Mouse (Mus musculus) megakaryocyte, adult 5-6 weeks (primary cell): ENCODE results near the gene Lyst. TPM values are rescaled to one million over a fixed set of nuclear protein-coding genes. Genes with fewer than 3 reads are reported as not detected.
A peak's percentile ranks its signal among the peaks of the same experiment; 100 is the strongest.
"Not testable (repeated sequence)": the region's sequence is repeated elsewhere in the genome, so short reads cannot be mapped to it uniquely, and the experiment has no call there.

Experiments
- ATAC-seq: 2 replicates; pipeline ENCODE4 v1.8.0; 2016; ENCODE audit warnings: mild to moderate bottlenecking, inconsistent platforms; ENCODE audit not compliant: poor library complexity, severe bottlenecking
- total RNA-seq, 2 experiments: library from RNA; stranded (forward) in 1 of 2; stranded (reverse) in 1 of 2; fragments of 153-499, 151-499 nt in 1 of 2; fragments of 221-1000, 200-1000 nt in 1 of 2; gene quantifications; 2 replicates each; pipeline versions ENCODE4 v1.2.3 to v1.2.4; 2015 to 2017

Lyst gene
- total RNA-seq, 2 experiments from 2014 or later, result 166 to 188 TPM

GRCm38 (mm10) chr13:13777696-13778095, 187.5 kb downstream of the Lyst start:
- no peak for ATAC-seq

DNA sequence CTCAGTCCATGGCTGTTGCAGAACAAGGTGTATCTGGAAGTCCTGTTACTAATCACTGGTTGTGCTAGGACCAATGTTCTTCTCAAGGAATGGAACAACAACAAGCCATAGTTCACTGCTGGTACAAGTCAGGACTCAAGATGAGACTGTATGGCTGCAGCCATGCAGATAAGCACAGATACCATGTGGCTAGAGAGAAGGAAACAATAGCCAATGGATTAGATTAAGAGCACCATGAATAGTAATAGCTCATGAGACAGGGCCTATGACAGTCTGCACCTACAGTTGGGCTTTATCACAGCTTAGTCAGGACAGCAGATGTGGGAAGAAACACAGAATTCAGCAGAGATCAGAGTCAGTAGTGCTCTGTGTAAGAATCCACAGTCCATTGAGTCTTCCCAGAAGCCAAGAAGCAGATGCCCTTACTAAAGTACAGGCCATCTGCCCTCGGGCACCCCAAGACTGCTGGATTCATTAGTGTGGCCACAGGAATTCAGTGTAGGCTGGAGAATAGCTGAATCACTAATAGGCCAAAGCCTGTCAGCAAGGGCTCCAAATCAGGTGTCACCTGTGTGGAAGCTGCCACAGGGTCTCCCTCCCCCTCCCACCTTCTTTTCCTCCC, 188.8 kb downstream of the Lyst start:
- no peak for ATAC-seq

DNA sequence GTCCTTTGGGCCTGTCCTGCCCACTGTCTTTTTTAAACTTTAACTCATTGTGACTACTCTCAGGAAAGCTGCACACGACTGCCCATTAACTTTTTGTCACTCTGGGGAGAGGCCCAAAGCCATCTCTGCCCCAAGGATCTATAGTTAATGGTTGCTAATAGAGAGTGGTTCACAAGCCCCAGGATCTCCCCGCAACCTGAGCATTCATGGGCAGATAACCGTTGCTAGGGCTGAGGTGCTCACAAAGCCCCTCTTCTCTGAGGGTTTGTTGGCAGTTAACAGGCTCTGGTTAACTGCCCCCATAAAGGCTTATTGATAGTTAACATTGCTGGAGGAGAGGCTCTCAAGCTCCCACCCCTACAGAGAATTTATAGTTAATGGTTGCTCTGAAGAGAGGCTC, 190.1 kb downstream of the Lyst start:
- no peak for ATAC-seq

- no peak for ATAC-seq
Observed at GRCm38 (mm10) chr13:13781026-13781425, 190.8 kb downstream of the Lyst start.

DNA sequence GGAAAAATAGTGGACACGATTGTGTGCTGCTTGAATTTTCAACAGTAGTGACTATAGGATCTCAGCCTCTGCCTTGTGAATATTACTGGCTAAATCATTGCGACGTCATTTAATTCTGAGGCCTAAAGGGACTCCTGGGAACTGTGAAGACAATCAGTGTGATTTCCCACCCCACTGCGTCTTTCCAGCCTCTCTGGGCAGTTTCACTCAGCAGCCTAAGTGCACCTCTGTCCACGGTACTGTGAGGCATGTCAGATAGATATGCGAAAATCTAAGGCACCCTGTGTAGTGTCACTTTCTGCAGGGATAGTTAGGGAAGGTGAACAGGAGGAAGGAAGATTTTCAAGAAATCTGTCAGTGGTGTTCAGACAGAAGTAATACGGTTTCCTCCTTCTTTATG, 193.1 kb downstream of the Lyst start:
- no peak for ATAC-seq

GRCm38 (mm10) chr13:13783894-13784419, 193.8 kb downstream of the Lyst start, which contains the start of gene Gng4:
Gene Gng4 (plus strand): TSS chr13:13784059.
- peak; percentile 36 for ATAC-seq

DNA sequence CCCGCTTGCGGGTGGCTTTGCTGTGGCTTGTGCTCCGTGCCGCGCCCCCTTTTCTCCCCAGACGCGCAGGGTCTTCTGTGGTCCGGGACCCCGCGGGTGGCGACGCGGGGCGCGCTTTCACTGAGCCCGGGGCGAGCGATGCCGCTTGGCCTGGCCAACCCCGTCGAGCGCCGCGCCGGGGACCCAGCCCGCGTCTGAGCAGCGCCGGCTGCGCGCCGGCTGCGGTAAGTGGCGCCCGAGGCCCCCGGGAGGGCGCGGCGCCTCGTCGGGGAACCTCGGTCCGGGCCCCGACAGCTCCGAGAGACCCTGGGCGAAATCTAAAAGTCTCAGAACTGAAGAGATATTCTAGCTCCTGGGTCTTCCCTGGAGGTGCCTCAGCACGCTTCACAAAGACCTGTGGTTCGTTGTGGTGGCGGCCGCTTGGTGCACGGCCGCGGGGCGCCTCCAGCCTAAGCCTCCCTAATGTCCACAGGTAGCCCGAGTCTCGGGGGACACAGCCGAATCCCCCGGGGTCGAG, 194.3 kb downstream of the Lyst start:
- no peak for ATAC-seq

DNA sequence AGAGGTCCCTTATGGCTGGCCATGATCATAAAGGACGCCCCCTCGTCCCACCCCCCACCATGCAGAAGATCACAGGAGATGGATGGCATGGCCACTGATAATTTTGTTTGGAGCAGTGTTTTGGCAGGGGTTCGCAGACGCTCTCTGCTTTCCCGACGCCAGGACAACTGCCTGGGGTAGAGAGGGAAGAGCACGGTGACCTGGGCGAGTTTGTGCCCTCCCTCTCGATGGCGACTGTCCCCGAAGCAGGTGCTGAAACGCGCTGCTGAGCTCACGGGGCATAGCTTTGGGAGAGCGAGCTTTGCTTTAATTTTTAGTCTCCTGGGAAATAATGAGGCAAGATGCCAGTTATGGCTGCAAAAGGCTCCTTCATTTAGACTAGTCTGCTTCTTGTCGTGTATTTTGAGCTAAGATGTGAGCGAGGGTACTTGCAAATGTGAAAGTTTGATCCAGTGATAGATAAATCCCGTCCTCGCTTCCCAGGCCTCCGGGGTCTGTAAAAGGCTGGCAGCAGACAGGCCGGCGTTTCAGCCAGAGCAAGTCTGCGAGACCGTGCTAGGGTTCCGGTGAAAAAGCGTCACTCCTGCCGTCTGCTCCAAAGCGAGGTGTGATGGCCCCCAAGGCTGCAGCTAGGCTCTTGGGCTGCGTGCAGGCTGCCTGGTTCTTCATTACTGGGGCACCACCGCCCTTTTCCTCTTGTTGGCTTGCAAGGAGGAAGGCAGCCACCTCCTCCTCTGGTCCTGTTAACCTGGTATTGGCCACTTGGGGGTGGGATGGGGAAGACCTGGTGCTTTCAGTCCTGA, 195.0 kb downstream of the Lyst start:
- 0 out of 2 replicates have a peak, but pooled peaks have one; percentile 19 for ATAC-seq

DNA sequence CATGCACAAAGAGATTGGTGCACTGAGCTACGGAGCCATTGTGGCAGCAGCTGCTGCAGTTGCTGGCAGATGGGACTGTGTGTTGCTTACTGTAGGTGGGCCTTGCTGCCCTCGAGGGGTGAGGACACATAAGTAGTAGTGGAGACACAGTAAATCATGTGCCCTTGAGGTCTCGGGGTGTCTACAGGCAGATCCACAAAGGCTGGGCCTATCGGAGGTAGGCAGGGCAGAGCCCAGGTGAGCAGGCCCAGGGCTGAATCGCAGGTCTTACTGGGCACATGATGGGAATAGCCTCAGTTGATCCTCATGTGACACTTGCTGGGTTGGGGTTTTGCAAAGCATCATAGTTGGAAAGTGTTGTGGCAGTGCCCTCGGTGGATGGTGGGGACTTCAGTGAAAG, 196.8 kb downstream of the Lyst start:
- ATAC-seq, result no peak

DNA sequence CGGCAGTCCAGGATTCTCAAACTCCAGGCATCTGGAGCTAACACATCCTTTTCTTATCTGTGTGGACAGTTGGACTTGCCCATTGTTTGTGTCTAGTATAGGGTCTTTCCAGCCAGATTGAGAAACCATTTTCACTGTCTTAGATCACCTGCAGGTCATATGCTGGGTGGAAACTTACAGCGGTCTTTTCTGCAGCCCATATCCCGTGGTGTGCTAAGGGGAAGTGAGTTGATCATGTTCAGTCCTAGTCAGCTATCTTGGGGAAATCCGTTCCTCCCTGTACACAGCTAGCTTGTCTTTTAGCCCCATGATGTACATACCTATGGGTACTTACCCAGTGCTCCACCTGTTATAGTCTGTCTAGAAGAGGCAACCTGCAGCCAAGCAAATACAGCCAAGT, 197.9 kb downstream of the Lyst start:
- ATAC-seq, result no peak

DNA sequence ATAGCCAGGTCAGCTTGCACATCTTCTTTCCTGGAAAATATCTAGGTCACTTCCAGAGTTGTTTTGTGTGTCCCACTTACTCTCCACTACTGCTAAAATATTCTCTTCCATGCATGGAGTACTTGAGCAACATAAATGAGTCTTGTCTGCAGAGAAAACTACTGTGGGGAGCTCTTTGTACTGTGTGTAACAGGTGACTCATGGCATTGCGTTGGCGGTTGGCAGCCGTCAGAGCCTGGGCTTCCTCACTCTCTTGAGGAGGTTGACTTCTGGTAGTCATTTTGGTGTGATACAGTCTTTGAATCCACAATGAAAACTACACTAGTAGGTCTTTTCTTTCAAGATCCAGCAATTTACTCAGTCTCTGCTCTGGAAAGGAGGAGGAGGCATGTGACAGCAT, 201.8 kb downstream of the Lyst start:
- ATAC-seq, result no peak

GRCm38 (mm10) chr13:13795166-13795832, 205.1 kb downstream of the Lyst start:
- no peak for ATAC-seq

- no peak for ATAC-seq
Observed at GRCm38 (mm10) chr13:13796082-13796481, 205.9 kb downstream of the Lyst start.

DNA sequence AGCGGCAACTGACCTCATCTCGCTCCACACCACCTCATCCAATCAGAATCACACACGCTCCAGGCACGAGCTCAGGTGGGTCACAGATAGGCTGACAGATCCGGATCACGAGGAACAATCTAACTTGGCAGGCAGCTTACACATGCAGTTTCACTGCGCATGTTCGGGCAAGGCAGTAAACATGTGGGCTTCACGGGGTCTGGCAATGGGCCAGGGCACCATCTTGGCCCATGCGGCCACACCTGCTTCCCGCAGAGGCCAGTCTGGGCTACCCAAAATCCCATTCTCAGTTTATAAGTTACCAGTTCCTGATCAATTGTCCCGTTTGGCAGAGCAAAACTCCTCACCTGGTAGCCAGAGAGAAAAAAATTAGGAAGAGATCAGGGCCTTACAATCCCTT, 207.6 kb downstream of the Lyst start:
- ATAC-seq, result not testable (repeated sequence)

- no peak for ATAC-seq
Observed at GRCm38 (mm10) chr13:13798775-13799174, 208.6 kb downstream of the Lyst start.

DNA sequence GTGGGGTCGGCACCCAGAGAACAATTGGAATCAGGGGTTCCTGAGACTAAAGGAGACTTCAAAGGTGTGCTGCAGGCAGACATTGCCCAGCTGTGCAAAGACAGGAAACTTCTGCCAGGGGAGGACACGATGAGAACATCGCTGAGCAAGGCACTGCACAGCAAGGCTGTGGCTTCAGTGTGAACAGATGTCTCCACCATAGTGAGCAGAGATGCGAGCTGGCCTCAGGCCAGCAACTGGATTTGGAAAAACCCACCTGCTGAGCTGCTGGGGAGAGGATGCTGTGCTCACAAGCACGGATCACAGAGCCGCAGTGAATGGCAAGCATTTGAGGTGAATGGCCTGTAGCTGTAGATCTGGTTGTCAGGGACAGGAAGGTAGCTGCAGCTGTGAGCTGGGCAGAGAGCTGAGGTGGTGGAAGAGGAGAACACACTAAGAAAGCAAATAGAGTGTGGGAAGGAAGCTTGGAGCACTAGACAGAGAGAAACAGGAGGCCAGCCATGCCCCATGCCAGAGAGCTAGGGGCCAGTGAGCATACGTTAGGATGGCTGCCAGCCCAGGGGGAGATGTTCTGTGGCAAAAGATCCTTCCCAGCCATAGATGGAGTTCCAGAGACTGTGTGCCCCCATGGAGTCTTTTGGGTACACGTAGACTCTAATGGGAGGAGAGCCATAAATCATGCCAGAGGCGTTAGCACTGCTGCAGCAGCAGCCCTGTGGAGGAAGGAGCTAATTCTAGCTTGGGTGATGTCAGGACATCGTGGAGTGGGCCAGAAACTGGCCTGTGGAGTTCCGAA, 218.3 kb downstream of the Lyst start:
- ATAC-seq, result no peak

GRCm38 (mm10) chr13:13810885-13811284, 220.7 kb downstream of the Lyst start:
- ATAC-seq, result no peak

DNA sequence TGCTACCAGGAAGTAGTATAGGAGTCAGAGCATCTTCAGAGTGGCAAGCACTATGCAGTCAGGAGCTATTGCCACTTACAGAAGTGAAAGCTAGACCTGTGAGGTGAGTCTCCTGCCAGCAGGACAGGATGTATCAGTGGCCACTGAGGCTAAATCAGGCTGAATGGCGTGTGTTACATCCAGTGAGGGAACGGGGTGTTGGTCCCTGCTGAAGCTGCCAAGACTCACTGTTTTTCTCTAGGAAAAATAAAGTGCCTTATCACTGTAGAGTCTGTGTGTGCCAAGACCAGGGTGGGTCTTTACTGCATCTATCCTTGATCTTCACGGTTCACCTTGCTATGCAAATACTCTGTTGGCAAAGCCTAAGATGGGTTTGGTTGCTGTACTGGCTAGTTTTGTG, 228.5 kb downstream of the Lyst start:
- ATAC-seq, result no peak

- ATAC-seq, result no peak
Observed at GRCm38 (mm10) chr13:13820234-13821123, 230.3 kb downstream of the Lyst start.

DNA sequence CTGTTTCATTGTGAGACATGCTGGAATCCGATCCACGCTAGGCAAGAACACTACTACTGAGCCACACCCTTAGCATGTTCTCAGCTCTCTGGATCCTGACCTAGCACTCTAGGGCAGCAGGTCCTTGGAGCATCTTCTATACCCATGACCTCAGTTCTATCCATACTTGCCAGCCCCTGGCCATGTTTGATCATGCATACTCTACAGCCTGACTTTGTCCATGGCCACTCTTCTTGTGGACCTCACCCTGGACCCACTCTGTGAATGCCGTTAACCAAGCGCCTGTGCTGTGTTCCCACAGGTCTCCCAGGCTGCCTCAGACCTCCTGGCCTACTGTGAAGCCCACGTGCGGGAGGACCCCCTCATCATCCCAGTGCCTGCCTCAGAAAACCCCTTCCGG, 234.7 kb downstream of the Lyst start:
- ATAC-seq, result no peak
